In genomic region chr5:74388101-74388500, GRCm38 (mm10) we compare ENCODE assay signal across 10 mouse cellular contexts.
DNase-seq lines count a peak whose midpoint lies in the region; ATAC-seq lines count a peak whose summit lies in the region.
"Had no signal": no experiment of that assay in that cellular context is flagged by ENCODE, and none has a peak within 500 bp of the region (broad histone marks: within the 10 kb centered on the region; RNA-seq: fewer than 3 reads in every experiment).

No protein-coding gene starts in this region.

- intact Hi-C loops in left cerebral cortex, postnatal 10 days (cut with DNase I), result no loop called here

- WGBS in forebrain, embryonic 14.5 days, result 37% methylated on average over 6 of the region's 6 CpGs
- whole genome bisulfite sequencing in forebrain, embryonic 10.5 days, result 75% methylated on average over 6 of the region's 6 CpGs
- WGBS in lung, embryonic 15.5 days, result 47% methylated on average over 6 of the region's 6 CpGs
- WGBS in heart, embryonic 14.5 days, result 32% methylated on average over 6 of the region's 6 CpGs
- WGBS in midbrain, embryonic 15.5 days, result 66% methylated on average over 6 of the region's 6 CpGs

- no peaks in the 10 kb centered on the region for H3K36me3 ChIP-seq in forebrain, embryonic 14.5 days (ENCODE audit: control insufficient read depth, insufficient read depth, low read length)
- H3K36me3 ChIP-seq in forebrain, embryonic 10.5 days (replicated peaks), result no peaks in the 10 kb centered on the region
- no peaks in the 10 kb centered on the region for H3K36me3 ChIP-seq in lung, embryonic 15.5 days
- H3K36me3 ChIP-seq in heart, embryonic 14.5 days (ENCODE audit: control insufficient read depth, insufficient read depth, low read length), result no peaks in the 10 kb centered on the region
- no peaks in the 10 kb centered on the region for H3K36me3 ChIP-seq in midbrain, embryonic 15.5 days (replicated peaks)

- peak; percentile 58 for DNase-seq in forebrain, embryonic 14.5 days (ENCODE audit: low spot score)
- no peak for DNase-seq in forebrain, embryonic 10.5 days (ENCODE audit: extremely low spot score, low spot score)
- no peak for DNase-seq in lung, adult 18-20 months
- DNase-seq in skeletal muscle tissue, adult 2 months (ENCODE audit: low read depth, low spot score), result peak; percentile 49
- no peak for DNase-seq in left cerebral cortex, postnatal 10 days (ENCODE audit: extremely low spot score in 1 of 2, low spot score in 2 of 2)
- DNase-seq: cerebellum, adult 11-12 months had no signal

- H3K9ac ChIP-seq in forebrain, embryonic 14.5 days (ENCODE audit: low read length), result no peak overlapping the region; the same call in 1 of the 2 replicates
- no peak overlapping the region for H3K9ac ChIP-seq in lung, embryonic 15.5 days
- H3K9ac ChIP-seq in heart, embryonic 14.5 days (ENCODE audit: low read length), result no peak overlapping the region
- H3K9ac ChIP-seq in midbrain, embryonic 15.5 days, result no peak overlapping the region

- no peak overlapping the region for H3K4me3 ChIP-seq in forebrain, embryonic 14.5 days (ENCODE audit: low read depth, low read length)
- H3K4me3 ChIP-seq in forebrain, embryonic 10.5 days, result no peak overlapping the region
- no peak overlapping the region for H3K4me3 ChIP-seq in lung, embryonic 15.5 days
- no peak overlapping the region for H3K4me3 ChIP-seq in heart, embryonic 14.5 days (ENCODE audit: control insufficient read depth in 1 of 2, insufficient read depth in 1 of 2, low read depth in 1 of 2, low read length in 2 of 2)
- H3K4me3 ChIP-seq in midbrain, embryonic 15.5 days, result no peak overlapping the region

- H3K4me1 ChIP-seq in forebrain, embryonic 14.5 days (ENCODE audit: control insufficient read depth, insufficient read depth, low read length), result peaks cover 15% of the 10 kb centered on the region
- peaks cover 7% of the 10 kb centered on the region; the same call in 1 of the 2 replicates for H3K4me1 ChIP-seq in forebrain, embryonic 10.5 days
- H3K4me1 ChIP-seq in lung, embryonic 15.5 days, result peaks cover 14% of the 10 kb centered on the region
- peaks cover 11 to 28% of the 10 kb centered on the region in 2 experiments for H3K4me1 ChIP-seq in heart, embryonic 14.5 days (ENCODE audit: control insufficient read depth in 2 of 2, insufficient read depth in 2 of 2, low read length in 2 of 2)
- H3K4me1 ChIP-seq in midbrain, embryonic 15.5 days, result no peaks in the 10 kb centered on the region

- no peaks in the 10 kb centered on the region for H3K9me3 ChIP-seq in forebrain, embryonic 14.5 days (replicated peaks; ENCODE audit: control insufficient read depth, low read length)
- H3K9me3 ChIP-seq in forebrain, embryonic 10.5 days, result no peaks in the 10 kb centered on the region
- H3K9me3 ChIP-seq in lung, embryonic 15.5 days, result no peaks in the 10 kb centered on the region
- no peaks in the 10 kb centered on the region for H3K9me3 ChIP-seq in heart, embryonic 14.5 days (ENCODE audit: control insufficient read depth, low read length)
- no peaks in the 10 kb centered on the region for H3K9me3 ChIP-seq in midbrain, embryonic 15.5 days
- H3K9me3 ChIP-seq: G1E had no signal

- peak overlapping the region; percentile 27; the same call in 1 of the 2 replicates for H3K27ac ChIP-seq in forebrain, embryonic 14.5 days (ENCODE audit: low read depth, low read length)
- no peak overlapping the region for H3K27ac ChIP-seq in forebrain, embryonic 10.5 days
- H3K27ac ChIP-seq in lung, embryonic 15.5 days, result 0 out of 2 replicates have a peak overlapping the region, but pooled peaks have one; percentile 3
- peak overlapping the region; percentile 26 to 74 for H3K27ac ChIP-seq in heart, embryonic 14.5 days (replicated peaks in 1 of 2; ENCODE audit: control insufficient read depth in 1 of 2, insufficient read depth in 1 of 2, low read depth in 2 of 2, low read length in 2 of 2)
- H3K27ac ChIP-seq in midbrain, embryonic 15.5 days, result no peak overlapping the region

- H3K4me2 ChIP-seq in forebrain, embryonic 14.5 days (ENCODE audit: low read length), result 0 out of 2 replicates have a peak overlapping the region, but pooled peaks have one; percentile 14
- no peak overlapping the region for H3K4me2 ChIP-seq in lung, embryonic 15.5 days
- H3K4me2 ChIP-seq in heart, embryonic 14.5 days (ENCODE audit: low read length), result 0 out of 2 replicates have a peak overlapping the region, but pooled peaks have one; percentile 5
- H3K4me2 ChIP-seq in midbrain, embryonic 15.5 days, result no peak overlapping the region

- ATAC-seq in forebrain, embryonic 14.5 days, result peak; percentile 63
- ATAC-seq in lung, embryonic 15.5 days (ENCODE audit: borderline replicate concordance, extremely low read depth, low FRiP score, low TSS enrichment), result no peak
- no peak; the same call in 1 of the 2 replicates for ATAC-seq in heart, embryonic 14.5 days (ENCODE audit: insufficient number of reproducible peaks, insufficient read depth, low FRiP score, low read depth)
- no peak for ATAC-seq in midbrain, embryonic 15.5 days (replicated peaks)

- no peaks in the 10 kb centered on the region for H3K27me3 ChIP-seq in forebrain, embryonic 14.5 days (replicated peaks; ENCODE audit: control insufficient read depth, insufficient read depth, low read length)
- H3K27me3 ChIP-seq in forebrain, embryonic 10.5 days (ENCODE audit: poor library complexity, severe bottlenecking), result no peaks in the 10 kb centered on the region
- no peaks in the 10 kb centered on the region for H3K27me3 ChIP-seq in lung, embryonic 15.5 days
- no peaks in the 10 kb centered on the region for H3K27me3 ChIP-seq in heart, embryonic 14.5 days (ENCODE audit: control insufficient read depth, insufficient read depth, low read length)
- no peaks in the 10 kb centered on the region for H3K27me3 ChIP-seq in midbrain, embryonic 15.5 days (replicated peaks)

Comparison
In these comparisons a context has a peak if more than half of its experiments do, and no peak if none do; other contexts are left out.
1. DNase-seq: peak in forebrain, embryonic 14.5 days (single experiment) and skeletal muscle tissue, adult 2 months (single experiment); none in forebrain, embryonic 10.5 days (single experiment), lung, adult 18-20 months (0 of 2) and left cerebral cortex, postnatal 10 days (0 of 2).
2. H3K27ac ChIP-seq: peak in forebrain, embryonic 14.5 days (single experiment), lung, embryonic 15.5 days (single experiment) and heart, embryonic 14.5 days (2 of 2); none in forebrain, embryonic 10.5 days (single experiment) and midbrain, embryonic 15.5 days (single experiment).
3. H3K4me2 ChIP-seq: peak in forebrain, embryonic 14.5 days (single experiment) and heart, embryonic 14.5 days (single experiment); none in lung, embryonic 15.5 days (single experiment) and midbrain, embryonic 15.5 days (single experiment).